Mouse (Mus musculus) ovary, adult 18-20 months (tissue): ENCODE measurements at regions not wholly inside any gene's neighbourhood (a gene's known extent, or its start where the extent isn't known, plus 50 kb on each side); places are given as distances from the start of the nearest gene placed in this dataset.

Experiments used
- DNase-seq: peaks from one replicate; pipeline ENCODE4 v3.0.0; 2022; ENCODE audit warnings: low spot score, mixed read lengths

- DNase-seq: peak; percentile 42
These were observed 356.8 kb downstream of the Agtpbp1 start for GRCm38 (mm10) chr13:59228059-59228830.

DNA sequence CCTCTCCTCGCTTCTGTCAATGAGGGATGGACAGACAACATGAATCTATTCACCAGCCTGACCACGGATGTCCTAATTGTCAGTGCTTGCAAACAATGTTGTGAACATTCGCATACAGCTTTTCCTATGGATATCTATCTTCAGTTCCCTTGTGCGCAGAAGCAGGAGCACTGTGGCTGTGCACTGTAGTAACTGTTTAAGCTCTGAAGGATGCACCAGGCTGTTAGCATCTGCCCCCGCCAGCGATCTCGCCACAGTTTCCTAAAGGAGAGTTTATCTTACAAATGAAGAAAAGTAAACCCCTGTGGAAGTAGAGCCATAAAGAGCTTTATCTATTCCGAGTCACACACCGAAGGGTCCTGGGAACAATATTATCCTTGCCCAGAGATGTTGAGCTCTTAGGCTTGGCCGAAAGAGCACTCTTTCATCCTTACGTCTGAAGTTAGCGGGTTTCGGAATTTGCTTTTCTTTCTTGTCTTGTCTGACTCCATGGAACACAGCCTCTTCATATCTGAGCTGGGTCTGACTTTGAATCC is 357.4 kb downstream of the Agtpbp1 start:
- no peak for DNase-seq

GRCm38 (mm10) chr13:59220587-59220986 is 364.4 kb downstream of the Agtpbp1 start:
- DNase-seq: no peak

GRCm38 (mm10) chr13:59220156-59220555 is 364.9 kb downstream of the Agtpbp1 start:
- DNase-seq: no peak

DNA sequence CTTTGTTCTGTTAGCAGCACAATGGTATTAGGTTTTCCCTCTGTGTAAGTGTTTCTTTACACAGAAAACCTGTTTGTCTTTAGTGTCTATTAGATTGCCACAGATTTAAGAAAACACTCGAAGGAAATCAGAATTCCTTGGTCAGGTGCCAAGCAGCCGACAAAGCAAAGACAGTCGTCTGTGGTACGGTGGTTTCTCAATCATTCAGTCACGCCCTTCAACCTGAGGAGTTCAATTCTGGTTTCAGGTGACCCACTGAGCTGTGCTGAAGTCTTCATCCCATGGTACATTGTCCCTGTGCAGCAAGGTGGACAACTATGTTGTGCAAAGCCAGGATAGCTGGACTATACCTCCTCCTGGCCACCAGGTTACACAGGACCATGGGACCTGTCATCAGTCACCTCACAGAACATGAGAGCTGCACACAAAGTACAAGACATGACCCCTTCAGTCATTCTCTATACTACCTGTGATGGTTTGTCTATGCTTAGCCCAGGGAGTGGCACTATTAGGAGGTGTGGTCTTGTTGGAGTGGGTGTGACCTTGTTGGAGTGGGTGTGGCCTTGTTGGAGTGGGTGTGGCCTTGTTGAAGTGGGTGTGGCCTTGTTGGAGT is 368.2 kb downstream of the Agtpbp1 start:
- no peak for DNase-seq

- no peak for DNase-seq
These were observed 372.7 kb downstream of the Agtpbp1 start for GRCm38 (mm10) chr13:59212296-59212701.

- no peak for DNase-seq
These were observed 374.2 kb downstream of the Agtpbp1 start for GRCm38 (mm10) chr13:59210828-59211227.

GRCm38 (mm10) chr13:59206186-59206585 is 378.8 kb downstream of the Agtpbp1 start:
- DNase-seq: no peak

GRCm38 (mm10) chr13:59204506-59204905 is 380.5 kb downstream of the Agtpbp1 start:
- DNase-seq: no peak

GRCm38 (mm10) chr13:59196311-59196710 is 388.7 kb downstream of the Agtpbp1 start:
- no peak for DNase-seq

- no peak for DNase-seq
These were observed 382.1 kb downstream of the Ntrk2 start for GRCm38 (mm10) chr13:59188431-59188830.
